Mouse (Mus musculus) thymus, postnatal 0 days (tissue): Measurements from ENCODE around the gene Gm20388. TPM values are rescaled to one million over a fixed set of nuclear protein-coding genes. Genes with fewer than 3 reads are reported as not detected.

ENCODE experiments used
- DNase-seq: peaks from one replicate; pipeline ENCODE4 v3.0.0-alpha.2; 2015; ENCODE audit warnings: low spot score
- polyA plus RNA-seq: library from polyadenylated mRNA; unstranded; fragments of >200 nt; fragmentation: Nextera tagmentation; extraction: Ambion mirVana; gene quantifications from 2 replicates; pipeline ENCODE4 v1.2.1, GENCODE M21; 2015

The Gm20388 gene
- polyA plus RNA-seq, 1 experiment from 2014 or later: not detected

DNA sequence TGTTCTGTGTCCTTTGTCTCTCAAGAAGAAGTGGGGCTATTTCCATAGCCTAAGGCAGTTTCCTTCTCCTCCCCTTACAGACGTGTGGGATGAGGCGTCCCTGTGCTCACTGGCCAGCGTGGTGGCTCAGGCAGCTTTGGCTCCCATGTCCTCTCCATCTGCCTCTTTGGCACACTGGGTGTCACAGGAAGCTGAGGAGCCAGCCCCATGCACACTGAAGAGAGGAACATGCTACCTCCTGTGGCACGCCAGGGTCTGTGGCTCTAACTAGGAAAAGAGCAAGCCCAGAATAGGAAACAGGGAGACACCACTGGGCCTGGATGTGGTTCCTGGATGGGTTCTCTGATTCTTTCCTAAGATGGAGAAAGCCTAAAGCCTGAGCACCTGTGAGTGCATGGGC, 2138.6 kb downstream of the Gm20388 start:
- no peak for DNase-seq

- no peak for DNase-seq
These were observed 2139.3 kb downstream of the Gm20388 start for GRCm38 (mm10) chr8:122049923-122050322.

DNA sequence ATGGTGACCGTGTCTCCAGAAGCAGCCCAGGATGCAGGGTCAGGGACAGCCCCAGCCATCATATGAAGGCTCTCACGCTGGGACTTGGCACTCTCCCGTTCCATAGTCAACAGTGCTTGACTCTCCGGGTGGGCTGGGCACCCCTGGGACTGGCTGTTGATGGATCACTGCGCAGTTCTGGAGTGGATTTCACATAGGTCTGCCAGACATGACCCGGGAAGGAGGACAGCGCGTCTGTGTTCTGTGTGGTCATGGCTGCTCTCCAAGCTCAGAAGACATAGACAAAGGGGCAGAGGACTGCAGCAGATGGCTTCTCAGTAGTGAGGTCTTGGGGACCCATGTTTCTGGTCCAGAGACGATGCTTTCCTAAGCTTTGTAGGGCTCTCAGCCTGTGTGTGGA, 2140.0 kb downstream of the Gm20388 start:
- no peak for DNase-seq

DNA sequence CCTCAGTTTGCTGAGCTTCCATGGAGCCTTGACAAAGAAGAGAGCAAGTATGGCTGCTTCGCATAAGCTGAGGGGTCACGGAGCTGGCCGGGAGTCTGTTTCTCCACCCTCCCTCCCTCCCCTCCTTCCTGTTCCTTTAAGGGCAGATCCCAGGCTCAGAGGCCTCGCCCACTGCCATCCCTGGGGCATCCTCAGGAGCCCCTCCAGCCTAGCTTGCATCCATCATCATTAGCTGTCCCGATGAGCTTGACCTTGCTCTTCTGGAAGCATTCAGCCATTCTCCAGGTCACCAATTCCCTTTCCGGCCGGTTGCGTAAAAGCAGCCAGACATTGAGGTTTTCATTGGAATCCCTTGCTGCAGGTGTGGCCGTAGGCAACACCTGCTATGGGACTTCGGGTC, 2144.7 kb downstream of the Gm20388 start:
- DNase-seq: no peak

- DNase-seq: no peak
These were observed 2145.5 kb downstream of the Gm20388 start for GRCm38 (mm10) chr8:122056113-122056512.

- no peak for DNase-seq
These were observed 2146.2 kb downstream of the Gm20388 start for GRCm38 (mm10) chr8:122056882-122057281.

- DNase-seq: no peak
These were observed 2147.9 kb downstream of the Gm20388 start for GRCm38 (mm10) chr8:122058510-122058909.

DNA sequence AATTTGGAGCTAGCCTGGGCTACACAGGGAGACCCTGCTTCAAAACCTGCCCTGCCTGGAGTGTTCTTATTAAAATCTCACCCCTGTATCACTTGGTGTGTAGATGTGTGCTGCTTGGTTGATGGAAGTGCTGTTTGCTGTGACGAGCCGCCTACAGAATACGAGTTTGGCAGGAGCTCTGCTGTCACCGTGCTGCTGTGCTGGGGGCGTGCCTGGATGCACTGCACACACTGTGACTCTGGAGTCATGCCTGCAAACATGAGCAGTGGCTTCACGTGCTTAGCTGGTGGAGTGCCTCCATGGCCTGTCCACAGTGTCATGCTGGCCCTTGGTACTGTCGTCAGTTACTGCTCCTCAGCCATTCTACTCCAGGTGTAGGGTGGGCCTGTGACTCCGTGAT, 2148.3 kb downstream of the Gm20388 start:
- no peak for DNase-seq

DNA sequence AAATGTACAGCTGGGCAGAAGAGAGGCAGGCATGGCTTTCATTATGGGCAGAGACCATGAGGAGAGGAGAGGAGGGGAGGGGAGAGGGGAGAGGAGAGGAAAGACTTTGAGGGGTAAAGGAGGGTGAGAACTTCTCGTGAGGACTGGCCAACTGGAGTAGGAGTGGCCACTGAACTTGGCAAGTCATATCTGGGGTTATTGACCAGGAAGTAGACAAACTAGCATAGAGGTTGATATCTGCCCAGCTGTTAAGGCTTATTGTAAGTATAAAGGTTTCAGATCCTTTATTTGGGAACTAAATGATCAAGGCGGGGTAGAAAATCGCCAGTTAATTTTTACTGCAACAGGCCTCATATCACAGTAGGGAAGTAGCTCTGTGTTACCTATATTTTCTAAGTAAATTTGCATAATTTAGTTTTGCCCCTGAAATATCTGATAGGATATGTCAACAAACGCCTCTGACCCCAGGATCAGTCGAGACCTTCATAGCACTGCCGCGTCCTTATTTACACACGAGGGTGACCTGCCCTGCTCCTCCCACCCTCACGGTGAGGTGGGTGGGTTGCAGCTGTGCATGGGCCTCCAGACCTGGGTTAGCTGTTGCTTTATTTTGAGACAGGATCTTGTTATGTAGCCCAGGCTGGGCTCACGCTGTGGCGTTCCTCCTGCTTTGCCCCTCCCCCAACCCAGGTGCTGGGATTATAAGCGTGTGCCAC, 2152.0 kb downstream of the Gm20388 start:
- no peak for DNase-seq

DNA sequence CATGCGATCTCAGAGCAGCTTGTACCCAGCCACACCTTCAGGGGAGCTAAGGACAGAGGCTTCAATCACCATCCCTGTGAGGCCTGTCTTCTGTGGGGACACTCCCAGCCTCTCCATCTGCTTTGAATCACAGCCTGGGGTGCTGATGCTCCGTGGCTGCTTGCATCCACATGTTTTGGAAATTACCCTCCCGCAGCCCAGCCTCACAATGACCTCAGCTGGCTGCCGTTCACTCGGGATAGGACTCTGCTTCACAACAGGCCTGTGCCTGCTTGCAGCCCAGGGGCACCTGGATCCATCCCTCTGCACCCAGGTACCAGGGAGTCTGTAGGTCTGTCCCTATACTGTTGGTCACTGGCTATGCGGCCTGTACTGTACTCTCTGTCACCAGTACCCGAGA, 2153.7 kb downstream of the Gm20388 start:
- no peak for DNase-seq

DNA sequence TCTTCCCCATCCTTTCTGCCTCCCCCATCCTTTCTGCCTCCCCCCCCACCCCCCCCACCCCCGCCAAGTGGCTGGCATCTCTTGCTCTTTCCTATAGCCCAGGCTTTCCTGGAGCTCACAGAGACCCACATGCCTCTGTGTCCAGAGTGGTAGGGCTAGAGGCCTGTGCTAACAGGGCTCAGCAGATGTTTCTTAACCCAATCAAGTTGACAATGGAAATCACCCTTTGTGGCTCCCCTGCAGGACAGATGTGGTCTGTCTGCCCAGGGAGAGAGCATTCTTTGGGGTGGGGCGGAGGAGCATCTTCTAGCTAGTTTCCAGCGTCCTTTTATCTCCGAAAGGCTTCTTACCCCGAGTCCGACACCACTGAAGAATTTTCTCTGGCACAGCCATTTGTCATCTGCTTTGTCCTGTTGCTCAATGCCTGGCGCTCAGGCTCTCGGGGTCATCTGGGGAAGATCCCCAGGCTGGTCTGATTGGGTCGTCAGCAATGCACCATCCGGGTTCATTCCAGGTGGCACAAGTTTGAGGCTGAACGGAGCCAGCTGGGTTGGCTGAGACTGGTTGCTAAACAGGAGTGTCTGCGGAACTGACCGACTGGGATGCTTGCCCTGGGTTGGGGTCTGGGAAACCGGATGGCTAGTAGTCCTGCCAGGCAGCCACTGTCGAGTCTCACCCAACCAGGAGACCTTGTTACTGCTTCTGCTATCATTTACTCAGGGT, 2157.3 kb downstream of the Gm20388 start:
- DNase-seq: no peak

GRCm38 (mm10) chr8:122068609-122069008, 2158.0 kb downstream of the Gm20388 start:
- no peak for DNase-seq

- no peak for DNase-seq
These were observed 2158.6 kb downstream of the Gm20388 start for GRCm38 (mm10) chr8:122069281-122069680.

DNA sequence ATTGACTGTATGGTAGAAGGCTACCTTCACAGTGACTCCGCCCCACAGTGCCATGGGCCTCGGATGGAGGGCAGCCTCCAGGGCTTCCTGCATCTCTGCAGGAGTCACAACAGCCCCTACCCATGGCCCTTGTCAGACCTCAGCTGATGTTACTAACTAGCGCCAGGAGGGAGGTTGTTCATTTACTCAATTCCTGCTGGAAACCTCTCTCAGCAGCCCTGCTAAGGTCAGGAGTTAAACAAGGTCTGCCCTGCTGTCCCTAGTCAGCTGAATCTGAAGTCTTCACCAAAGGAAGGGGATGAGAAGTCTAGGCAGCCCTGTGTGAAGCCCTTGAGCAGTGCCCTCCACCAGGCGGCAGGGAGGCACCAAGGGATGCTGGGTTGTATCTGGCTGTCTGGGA, 2160.6 kb downstream of the Gm20388 start:
- no peak for DNase-seq

DNA sequence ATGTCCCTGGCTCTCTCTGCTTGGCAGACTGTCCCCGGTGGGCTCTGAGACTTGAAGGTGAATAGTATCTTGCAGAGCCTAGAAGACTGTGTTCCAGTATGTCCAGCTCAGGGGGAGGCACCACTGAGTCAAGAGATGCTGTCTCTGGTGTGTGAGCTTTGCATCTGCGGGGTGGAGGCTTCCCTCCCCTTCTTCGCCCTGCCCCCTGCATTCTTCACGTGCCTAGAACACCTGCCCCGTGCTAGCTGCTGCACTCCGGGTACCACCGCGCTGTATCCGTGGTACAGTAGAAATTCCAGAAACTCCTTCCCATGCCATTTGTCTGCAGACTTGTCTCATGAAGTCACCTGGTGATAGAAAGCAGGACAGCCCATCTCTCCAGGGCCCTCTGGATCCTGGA, 2163.3 kb downstream of the Gm20388 start:
- DNase-seq: no peak

DNA sequence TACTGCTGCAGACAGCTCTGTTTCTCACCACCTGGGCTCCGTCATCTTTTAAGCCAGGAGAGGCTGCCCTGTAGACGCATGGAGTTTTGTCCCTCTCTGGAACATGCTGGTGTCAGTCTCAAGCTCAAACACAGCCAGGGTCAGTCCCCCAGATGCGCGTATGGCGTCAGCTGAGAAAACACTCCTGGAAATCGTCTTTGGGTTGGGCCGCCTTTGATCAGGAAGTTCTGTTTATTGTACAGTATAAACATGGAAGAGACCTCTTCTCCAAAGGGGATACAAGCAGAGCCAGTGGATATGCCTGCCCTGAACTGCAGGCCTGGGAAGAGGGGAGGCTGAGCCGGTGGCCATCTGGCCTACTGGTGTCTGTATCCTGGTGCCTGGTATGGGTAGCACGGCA, 2163.8 kb downstream of the Gm20388 start:
- DNase-seq: no peak

- no peak for DNase-seq
These were observed 2164.3 kb downstream of the Gm20388 start for GRCm38 (mm10) chr8:122074977-122075376.

- no peak for DNase-seq
These were observed 2165.7 kb downstream of the Gm20388 start for GRCm38 (mm10) chr8:122076183-122076842.

- DNase-seq: no peak
These were observed 2167.7 kb downstream of the Gm20388 start for GRCm38 (mm10) chr8:122078321-122078720.

DNA sequence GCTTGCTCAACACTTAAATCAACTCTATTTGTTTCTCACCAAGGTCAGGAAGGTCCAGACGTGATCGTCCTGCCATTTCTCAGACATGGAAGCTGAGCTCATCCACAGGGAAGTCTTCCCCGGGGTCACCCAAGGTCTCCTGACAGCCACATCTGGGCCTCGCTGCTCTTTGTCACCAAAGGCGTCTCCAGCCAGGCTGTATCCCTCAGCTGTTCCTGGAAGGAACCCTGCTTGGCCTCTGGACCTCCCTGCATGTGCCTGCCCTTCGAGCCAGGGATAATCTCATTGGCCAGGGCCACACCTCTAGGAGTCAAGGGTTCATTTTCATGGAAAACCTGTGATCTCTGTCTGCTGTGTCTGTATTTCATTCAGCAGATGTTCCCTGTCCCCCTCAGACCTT, 2168.5 kb downstream of the Gm20388 start:
- no peak for DNase-seq

- no peak for DNase-seq
These were observed 2169.7 kb downstream of the Gm20388 start for GRCm38 (mm10) chr8:122080347-122080746.

GRCm38 (mm10) chr8:122083401-122083800, 2172.8 kb downstream of the Gm20388 start:
- no peak for DNase-seq
